Mouse (Mus musculus): ENCODE results near the gene Vsig10l. TPM values are rescaled to one million over a fixed set of nuclear protein-coding genes. Genes with fewer than 3 reads are reported as not detected.

Gene Vsig10l
- total RNA-seq, 2 experiments from 2014 or later = 2.0 to 2.5 TPM

GRCm38 (mm10) chr7:43453599-43454355, 9.2 kb upstream of the Vsig10l start:
- intact Hi-C loops (cut with DNase I) = no loop called here
- no peak for DNase-seq

GRCm38 (mm10) chr7:43454371-43454770, 8.6 kb upstream of the Vsig10l start:
- intact Hi-C loops (cut with DNase I) = no loop called here
- DNase-seq = no peak

GRCm38 (mm10) chr7:43463976-43464375, 1.0 kb downstream of the Vsig10l start:
- intact Hi-C loops (cut with DNase I) = no loop called here
- no peak for DNase-seq

GRCm38 (mm10) chr7:43464864-43465343, 2.0 kb downstream of the Vsig10l start:
- intact Hi-C loops (cut with DNase I) = loop anchor here (5.0 kb wide), 3 partner anchors 97 to 207 kb away; partner anchors contain the start of genes Ctu1, Zfp658 and Zfp719
- DNase-seq = no peak

GRCm38 (mm10) chr7:43465344-43466098, 2.6 kb downstream of the Vsig10l start:
- intact Hi-C loops (cut with DNase I) = loop anchor here (1.0 to 5.0 kb wide), 4 partner anchors 42 to 207 kb away; partner anchors contain the start of genes Ctu1, Zfp658 and Zfp719
- DNase-seq = peak; percentile 87

- DNase-seq = peak; percentile 81 to 83
- intact Hi-C loops (cut with DNase I) = loop anchor here (1.0 to 5.0 kb wide), 4 partner anchors 43 to 206 kb away; partner anchors contain the start of genes Ctu1, Zfp658 and Zfp719
Measured at GRCm38 (mm10) chr7:43466099-43466694, 3.2 kb downstream of the Vsig10l start.

- intact Hi-C loops (cut with DNase I) = no loop called here
- peak in 1 of 2 experiments; percentile 47 for DNase-seq
Measured at GRCm38 (mm10) chr7:43470373-43470772, 7.4 kb downstream of the Vsig10l start.

GRCm38 (mm10) chr7:43475706-43476105, 12.8 kb downstream of the Vsig10l start:
- intact Hi-C loops (cut with DNase I) = no loop called here
- no peak for DNase-seq

- intact Hi-C loops (cut with DNase I) = no loop called here
- DNase-seq = no peak
Measured at GRCm38 (mm10) chr7:43476376-43476775, 13.4 kb downstream of the Vsig10l start.

- no peak for DNase-seq
- intact Hi-C loops (cut with DNase I) = no loop called here
Measured at GRCm38 (mm10) chr7:43481191-43481590, 18.2 kb downstream of the Vsig10l start.

GRCm38 (mm10) chr7:43482090-43482716, 19.3 kb downstream of the Vsig10l start:
- intact Hi-C loops (cut with DNase I) = no loop called here
- no peak for DNase-seq

GRCm38 (mm10) chr7:43483236-43483635, 20.3 kb downstream of the Vsig10l start:
- intact Hi-C loops (cut with DNase I) = no loop called here

GRCm38 (mm10) chr7:43488646-43489045, 25.7 kb downstream of the Vsig10l start:
- no peak for DNase-seq
- intact Hi-C loops (cut with DNase I) = no loop called here

More at GRCm38 (mm10) chr7:43483236-43483635, 20.3 kb downstream of the Vsig10l start:
- DNase-seq = no peak

GRCm38 (mm10) chr7:43489631-43490125, 26.7 kb downstream of the Vsig10l start, which contains the start of gene Iglon5:
Gene Iglon5, minus strand, starts transcription at chr7:43490075.
- DNase-seq = no peak
- intact Hi-C loops (cut with DNase I) = no loop called here

- intact Hi-C loops (cut with DNase I) = no loop called here
- peak; percentile 10 to 13 for DNase-seq
Measured at GRCm38 (mm10) chr7:43490182-43490584, 27.2 kb downstream of the Vsig10l start.

- intact Hi-C loops (cut with DNase I) = no loop called here
- DNase-seq = no peak
Measured at GRCm38 (mm10) chr7:43490861-43491260, 27.9 kb downstream of the Vsig10l start.

GRCm38 (mm10) chr7:43495343-43496021, 32.5 kb downstream of the Vsig10l start:
- intact Hi-C loops (cut with DNase I) = no loop called here
- DNase-seq = peak in 1 of 2 experiments; percentile 26

- DNase-seq = no peak
- intact Hi-C loops (cut with DNase I) = no loop called here
Measured at GRCm38 (mm10) chr7:43511707-43512478, 48.9 kb downstream of the Vsig10l start.

GRCm38 (mm10) chr7:43512519-43512918, 49.6 kb downstream of the Vsig10l start:
- no peak for DNase-seq
- intact Hi-C loops (cut with DNase I) = no loop called here

Data from heart, postnatal 36 days (tissue).